Mouse (Mus musculus) mouse embryonic stem cell (cell line): ENCODE data around the gene Colq.
"Not testable (repeated sequence)": the region's sequence is repeated elsewhere in the genome, so short reads cannot be mapped to it uniquely, and the experiment has no call there.

Experiments used
- in situ Hi-C, 2 experiments: fragments of 300-500 bp; cut with MboI; formaldehyde crosslinking; loops; 1 replicate in 1 of 2; 3 replicates in 1 of 2; pipeline ENCODE4 v1.14.3; 2019 to 2020; ENCODE audit warnings: low sequenced_read_pairs in 2 of 2, low pct_unique_long_range_greater_than_20kb in 1 of 2, mixed read lengths in 1 of 2; ENCODE audit not compliant: unreplicated experiment in 1 of 2

The Colq gene

GRCm38 (mm10) chr14:31591243-31591642 is at the start of gene Colq:
TSS of gene Colq (minus strand) at chr14:31591343.
- in situ Hi-C loops, result no loop called here

DNA sequence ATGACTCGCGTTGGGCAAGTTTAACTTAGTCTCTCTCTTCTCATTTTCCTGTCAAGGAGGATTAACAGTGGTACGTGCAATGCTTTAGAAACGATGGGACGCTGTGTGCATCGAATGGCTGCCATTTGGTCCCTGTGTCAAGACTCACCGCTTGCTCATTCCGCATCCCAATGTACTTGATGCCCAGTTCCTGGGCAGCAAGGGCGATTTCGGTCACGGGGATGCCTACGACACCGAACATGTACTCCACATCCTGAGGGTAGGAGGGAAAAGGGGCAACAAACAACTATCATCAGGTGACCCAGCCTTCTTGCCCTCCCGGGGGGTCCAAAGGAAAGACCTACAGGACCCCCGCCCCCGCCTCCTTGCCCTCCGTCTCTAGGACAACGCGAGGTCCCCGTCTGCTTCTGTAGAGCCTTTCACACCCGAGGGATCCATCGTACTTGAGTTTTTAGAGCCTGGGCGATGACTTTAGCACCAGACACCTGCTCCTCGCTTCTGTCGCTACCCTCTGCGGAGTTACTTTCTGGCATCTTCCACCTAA is 49.3 kb upstream of the Colq start, which contains the start of gene Gm49387:
Gm49387 (minus strand) TSS at position 533 of the 544 bp plus-strand sequence.
- in situ Hi-C loops, result loop anchor here in 1 of 2 experiments (10.0 kb wide), 1 partner anchor 434 kb away; no protein-coding TSS in a partner anchor

- in situ Hi-C loops, result no loop called here
Observed at GRCm38 (mm10) chr14:31630677-31631076, 39.5 kb upstream of the Colq start.

GRCm38 (mm10) chr14:31622748-31623147 is 31.6 kb upstream of the Colq start:
- in situ Hi-C loops, result no loop called here

- in situ Hi-C loops, result no loop called here
Observed at GRCm38 (mm10) chr14:31620591-31621223, 29.6 kb upstream of the Colq start.

DNA sequence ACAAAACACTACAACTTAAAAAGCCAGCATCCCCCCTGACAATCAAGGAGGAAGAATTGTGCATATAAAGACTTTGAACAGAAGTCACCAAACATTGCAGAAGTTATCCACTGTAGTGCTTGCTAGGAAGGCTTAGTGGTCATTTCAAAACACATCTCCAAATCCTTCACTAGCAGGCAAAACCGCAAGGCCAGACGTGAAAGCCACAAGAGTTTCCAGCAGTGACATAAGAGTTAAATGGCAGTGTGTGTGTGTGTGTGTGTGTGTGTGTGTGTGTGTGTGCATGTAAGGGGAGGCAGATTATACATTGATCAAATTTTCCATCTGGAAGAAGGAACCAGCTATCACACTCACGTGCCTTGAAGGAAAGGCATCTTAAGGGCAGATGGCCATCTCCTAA is 26.9 kb upstream of the Colq start:
- in situ Hi-C loops, result no loop called here

- in situ Hi-C loops, result no loop called here
Observed at GRCm38 (mm10) chr14:31617204-31617603, 26.1 kb upstream of the Colq start.

DNA sequence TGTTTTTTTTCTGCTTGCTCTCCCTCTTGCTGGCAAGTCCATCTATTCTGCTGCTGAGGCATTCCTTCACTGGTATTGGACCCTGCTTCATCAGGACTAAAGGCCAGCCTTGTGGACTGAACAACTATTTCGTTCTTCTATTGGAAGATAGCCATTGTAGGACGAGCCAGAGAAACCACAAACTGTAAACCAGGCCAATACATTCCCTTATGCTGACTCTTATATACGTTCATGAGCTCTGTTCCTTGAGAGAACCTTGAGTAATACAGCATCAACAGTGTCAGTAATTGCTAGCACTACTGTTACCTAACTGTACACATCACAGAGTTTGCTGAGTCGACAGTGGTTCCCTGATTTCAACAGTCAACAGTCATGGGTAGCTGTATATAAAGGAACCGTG is 22.5 kb upstream of the Colq start:
- in situ Hi-C loops, result no loop called here

GRCm38 (mm10) chr14:31611986-31612385 is 20.8 kb upstream of the Colq start:
- in situ Hi-C loops, result no loop called here

- in situ Hi-C loops, result no loop called here
Observed at GRCm38 (mm10) chr14:31605514-31605913, 14.4 kb upstream of the Colq start.

DNA sequence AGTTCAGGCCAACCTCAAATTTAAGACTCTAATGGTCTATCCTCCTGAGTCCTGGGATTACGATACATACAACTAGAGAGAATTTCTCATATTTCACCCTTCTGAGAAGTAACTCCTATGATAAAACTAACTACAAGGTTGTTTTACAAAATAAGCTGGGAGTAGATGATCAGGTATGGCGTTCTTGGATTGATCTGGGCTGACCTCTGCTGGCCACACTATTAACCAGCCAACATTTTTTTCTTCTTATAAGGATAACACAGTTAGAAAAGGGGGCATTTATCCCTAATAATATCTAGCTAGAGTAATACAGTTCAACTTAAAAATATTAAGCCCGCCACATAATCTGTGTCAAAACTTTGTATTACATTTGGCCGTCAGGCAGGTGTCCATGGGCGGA is 13.8 kb upstream of the Colq start:
- in situ Hi-C loops, result no loop called here

DNA sequence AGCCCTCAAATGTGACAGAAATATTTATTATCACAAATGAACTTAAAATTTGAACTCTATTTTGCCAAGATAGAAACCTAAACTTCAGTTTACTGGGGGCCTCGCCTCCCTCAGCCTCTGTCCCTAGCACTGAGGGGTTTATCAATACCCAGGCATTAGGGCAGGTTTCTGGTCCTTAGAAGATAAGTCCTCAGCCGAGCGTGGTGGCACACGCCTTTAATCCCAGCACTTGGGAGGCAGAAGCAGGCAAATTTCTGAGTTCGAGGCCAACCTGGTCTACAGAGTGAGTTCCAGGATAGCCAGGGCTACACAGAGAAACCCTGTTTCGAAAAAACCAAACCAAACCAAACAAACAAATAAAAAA is 11.5 kb upstream of the Colq start:
- in situ Hi-C loops, result not testable (repeated sequence)

- in situ Hi-C loops, result no loop called here
Observed at GRCm38 (mm10) chr14:31601908-31602615, 10.9 kb upstream of the Colq start.

DNA sequence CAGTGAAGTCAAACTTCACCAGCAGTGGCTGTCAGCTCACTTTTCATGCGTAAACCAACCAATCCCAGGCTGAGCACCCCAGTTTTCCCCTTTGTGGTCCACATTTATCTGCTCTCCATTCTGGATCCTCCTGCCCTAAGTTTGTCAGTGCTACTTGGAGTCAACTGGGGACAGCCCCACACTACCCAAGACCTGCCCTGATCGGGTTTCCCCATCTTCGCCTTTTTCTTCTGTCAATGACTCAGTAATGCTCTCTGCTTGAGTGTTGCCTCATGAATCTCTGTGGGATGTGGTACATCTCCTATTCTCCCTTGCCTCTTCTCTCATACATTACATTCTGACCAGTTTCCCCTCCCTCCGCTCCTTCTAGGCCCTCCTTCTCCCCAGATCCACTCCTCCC is 6.3 kb upstream of the Colq start:
- in situ Hi-C loops, result no loop called here

- in situ Hi-C loops, result no loop called here
Observed at GRCm38 (mm10) chr14:31596408-31596807, 5.3 kb upstream of the Colq start.

GRCm38 (mm10) chr14:31594693-31595092 is 3.5 kb upstream of the Colq start:
- in situ Hi-C loops, result no loop called here

DNA sequence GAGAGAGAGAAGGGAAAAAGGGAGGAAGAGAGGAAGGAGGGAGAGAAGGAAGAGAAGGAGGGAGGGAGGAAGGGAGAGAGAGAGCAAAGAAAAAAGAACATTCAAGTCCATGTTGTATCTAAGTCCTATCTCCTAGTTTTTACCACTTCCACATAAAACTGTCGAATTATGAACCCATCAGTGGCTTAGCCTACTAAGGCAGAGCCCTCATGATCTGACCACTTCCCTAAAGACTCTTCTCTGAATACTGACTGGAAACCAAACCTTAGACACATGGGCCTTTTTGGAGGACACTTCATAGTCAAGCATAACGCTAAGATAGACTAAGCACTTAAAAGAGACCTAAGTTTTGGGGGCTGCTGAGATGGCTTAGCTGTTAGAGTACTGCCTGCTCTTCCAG is 1.9 kb upstream of the Colq start:
- in situ Hi-C loops, result no loop called here

DNA sequence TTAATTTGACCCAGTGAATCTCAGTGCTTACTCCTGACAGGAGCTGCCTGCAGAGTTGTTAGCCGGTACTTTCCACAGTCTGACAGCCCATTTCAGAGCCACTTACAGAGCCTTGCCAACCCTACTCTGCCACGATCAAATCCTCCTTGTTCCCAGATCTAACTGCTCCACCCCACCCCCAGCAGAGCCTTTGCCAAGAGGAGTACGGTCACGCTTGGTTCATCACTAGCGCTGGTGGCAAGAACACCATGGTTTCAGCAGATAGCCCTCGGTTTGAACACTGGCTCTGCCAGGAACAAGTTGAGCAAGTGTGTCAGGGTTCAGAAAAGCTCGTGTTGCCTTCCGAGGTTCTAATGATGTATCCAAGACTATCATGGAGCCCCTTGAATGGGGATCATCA is 4.7 kb downstream of the Colq start:
- in situ Hi-C loops, result no loop called here

- in situ Hi-C loops, result no loop called here
Observed at GRCm38 (mm10) chr14:31583082-31583481, 8.1 kb downstream of the Colq start.
